6 mouse cellular contexts compared by ENCODE assay signal in the genomic region with DNA sequence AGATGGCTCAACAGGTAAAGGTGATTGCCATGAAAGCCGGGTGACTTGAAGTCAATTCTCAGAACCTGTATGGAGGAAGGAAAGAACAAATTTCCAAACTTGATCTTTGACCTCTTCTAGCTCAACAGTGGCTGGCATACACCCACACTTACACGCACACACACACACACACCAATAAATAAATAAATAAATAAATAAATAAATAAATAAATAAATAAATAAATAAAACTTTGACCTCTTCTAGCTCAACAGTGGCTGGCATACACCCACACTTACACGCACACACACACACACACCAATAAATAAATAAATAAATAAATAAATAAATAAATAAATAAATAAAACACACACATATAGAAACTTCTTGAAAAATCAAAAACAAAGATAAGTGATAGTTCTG.
DNase-seq lines count a peak whose midpoint lies in the region; ATAC-seq and TF ChIP-seq lines count a peak whose summit lies in the region.
"Not testable (repeated sequence)": the region's sequence is repeated elsewhere in the genome, so short reads cannot be mapped to it uniquely, and the experiment has no call there.

No protein-coding gene starts in this region.

- ATAC-seq in forebrain, embryonic 11.5 days (replicated peaks; ENCODE audit: low FRiP score): peak; percentile 31; the same call in 1 of the 2 replicates
- 0 out of 2 replicates have a peak, but pooled peaks have one; percentile 30 for ATAC-seq in hindbrain, postnatal 0 days
- 0 out of 2 replicates have a peak, but pooled peaks have one; percentile 48 for ATAC-seq in limb, embryonic 11.5 days (ENCODE audit: insufficient number of reproducible peaks, low FRiP score, low TSS enrichment, low read depth)
- ATAC-seq in liver, embryonic 11.5 days (replicated peaks; ENCODE audit: low FRiP score): 0 out of 2 replicates have a peak, but pooled peaks have one; percentile 10
- ATAC-seq in midbrain, embryonic 14.5 days (ENCODE audit: low FRiP score, low TSS enrichment): 0 out of 2 replicates have a peak, but pooled peaks have one; percentile 53
- peak; percentile 21; the same call in 1 of the 2 replicates for ATAC-seq in neural tube, embryonic 11.5 days (ENCODE audit: insufficient read depth, low FRiP score, low TSS enrichment)

- not testable (repeated sequence) for H3K36me3 ChIP-seq in forebrain, embryonic 11.5 days (ENCODE audit: control insufficient read depth, insufficient read depth, low read length); hindbrain, postnatal 0 days (ENCODE audit: insufficient read depth, low read length); limb, embryonic 11.5 days (ENCODE audit: control insufficient read depth, insufficient read depth, low read length); liver, embryonic 11.5 days (ENCODE audit: control insufficient read depth, insufficient read depth, low read length); midbrain, embryonic 14.5 days (ENCODE audit: control insufficient read depth, insufficient read depth, low read length); neural tube, embryonic 11.5 days (ENCODE audit: control insufficient read depth, insufficient read depth, low read length)

- TF ChIP-seq CTCF in hindbrain, postnatal 0 days (IDR thresholded peaks at IDR 0.05; ENCODE audit: low read depth): not testable (repeated sequence)

- not testable (repeated sequence) for H3K27ac ChIP-seq in forebrain, embryonic 11.5 days (ENCODE audit: low read depth, low read length); hindbrain, postnatal 0 days; limb, embryonic 11.5 days (replicated peaks; ENCODE audit: low read depth, low read length); liver, embryonic 11.5 days (ENCODE audit: low read depth, low read length); midbrain, embryonic 14.5 days (replicated peaks; ENCODE audit: low read depth, low read length); neural tube, embryonic 11.5 days (ENCODE audit: low read depth, low read length)

- not testable (repeated sequence) for DNase-seq in forebrain, embryonic 11.5 days (ENCODE audit: low spot score); hindbrain, postnatal 0 days (ENCODE audit: low spot score); limb, embryonic 11.5 days (ENCODE audit: low spot score); liver, embryonic 11.5 days (ENCODE audit: low spot score); midbrain, embryonic 14.5 days; neural tube, embryonic 11.5 days (ENCODE audit: low spot score)

- H3K9ac ChIP-seq in forebrain, embryonic 11.5 days (ENCODE audit: low read length); hindbrain, postnatal 0 days (replicated peaks; ENCODE audit: low read length); limb, embryonic 11.5 days (ENCODE audit: low read length); liver, embryonic 11.5 days (ENCODE audit: low read depth, low read length); midbrain, embryonic 14.5 days (replicated peaks; ENCODE audit: low read length); neural tube, embryonic 11.5 days (ENCODE audit: low read length): not testable (repeated sequence)

- not testable (repeated sequence) for H3K4me1 ChIP-seq in forebrain, embryonic 11.5 days (replicated peaks; ENCODE audit: control insufficient read depth, insufficient read depth, low read length); hindbrain, postnatal 0 days (ENCODE audit: insufficient read depth, low read length); limb, embryonic 11.5 days (ENCODE audit: control insufficient read depth, insufficient read depth, low read length); liver, embryonic 11.5 days (replicated peaks; ENCODE audit: control insufficient read depth, insufficient read depth, low read length); midbrain, embryonic 14.5 days (ENCODE audit: control insufficient read depth, insufficient read depth, low read length); neural tube, embryonic 11.5 days (ENCODE audit: control insufficient read depth, insufficient read depth, low read length)

- H3K4me3 ChIP-seq in forebrain, embryonic 11.5 days (ENCODE audit: low read depth, low read length); hindbrain, postnatal 0 days (ENCODE audit: low read length); limb, embryonic 11.5 days (ENCODE audit: low read depth, low read length); liver, embryonic 11.5 days (ENCODE audit: low read depth, low read length); midbrain, embryonic 14.5 days (replicated peaks; ENCODE audit: low read depth, low read length); neural tube, embryonic 11.5 days (ENCODE audit: low read depth, low read length): not testable (repeated sequence)

- not testable (repeated sequence) for H3K4me2 ChIP-seq in forebrain, embryonic 11.5 days (ENCODE audit: low read depth, low read length, severe bottlenecking); hindbrain, postnatal 0 days (ENCODE audit: low read depth, low read length); limb, embryonic 11.5 days (ENCODE audit: low read depth, severe bottlenecking); liver, embryonic 11.5 days; midbrain, embryonic 14.5 days (ENCODE audit: low read length); neural tube, embryonic 11.5 days (ENCODE audit: low read depth)

- H3K9me3 ChIP-seq in forebrain, embryonic 11.5 days (ENCODE audit: control insufficient read depth, low read length); hindbrain, postnatal 0 days (ENCODE audit: low read length); limb, embryonic 11.5 days (ENCODE audit: control insufficient read depth, low read length); liver, embryonic 11.5 days (ENCODE audit: control insufficient read depth, low read length); midbrain, embryonic 14.5 days (ENCODE audit: control insufficient read depth, low read length); neural tube, embryonic 11.5 days (ENCODE audit: control insufficient read depth, low read length): not testable (repeated sequence)

- H3K27me3 ChIP-seq in forebrain, embryonic 11.5 days (ENCODE audit: control insufficient read depth, insufficient read depth, low read length); hindbrain, postnatal 0 days (ENCODE audit: insufficient read depth, low read length); limb, embryonic 11.5 days (ENCODE audit: control insufficient read depth, insufficient read depth, low read length); liver, embryonic 11.5 days (replicated peaks; ENCODE audit: control insufficient read depth, insufficient read depth, low read length); midbrain, embryonic 14.5 days (ENCODE audit: control insufficient read depth, insufficient read depth, low read length); neural tube, embryonic 11.5 days (ENCODE audit: control insufficient read depth, insufficient read depth, low read length): not testable (repeated sequence)

- WGBS in forebrain, embryonic 11.5 days: 92% methylated on average over 3 of the region's 3 CpGs
- whole genome bisulfite sequencing in hindbrain, postnatal 0 days: 98% methylated on average over 3 of the region's 3 CpGs
- WGBS in limb, embryonic 11.5 days: 93% methylated on average over 3 of the region's 3 CpGs
- WGBS in liver, embryonic 11.5 days: 90% methylated on average over 3 of the region's 3 CpGs
- WGBS in midbrain, embryonic 14.5 days: 97% methylated on average over 3 of the region's 3 CpGs
- 97% methylated on average over 3 of the region's 3 CpGs for WGBS in neural tube, embryonic 11.5 days
